Mouse (Mus musculus) heart, embryonic 12.5 days (tissue): ENCODE results near the gene Rmdn2. TPM values are rescaled to one million over a fixed set of nuclear protein-coding genes. Genes with fewer than 3 reads are reported as not detected.

ENCODE experiments used
- ATAC-seq: fragments of 200-750 bp; cut with Nextera tagmentation; 2 replicates; pipeline ENCODE4 v1.8.0; 2017; ENCODE audit warnings: moderate TSS enrichment, moderate library complexity; ENCODE audit not compliant: insufficient number of reproducible peaks, low FRiP score
- H3K27ac ChIP-seq: fragments of 300-500 bp; sonication (generic); 2 replicates; pipeline ENCODE4 v1.5.1; 2016; ENCODE audit warnings: mild to moderate bottlenecking, moderate library complexity; ENCODE audit not compliant: poor library complexity, severe bottlenecking
- H3K27me3 ChIP-seq: fragments of 300-500 bp; sonication (generic); replicated peaks from 2 replicates; pipeline ENCODE4 v1.6.1; 2016; ENCODE audit warnings: mild to moderate bottlenecking, moderate library complexity
- H3K36me3 ChIP-seq: fragments of 300-500 bp; sonication (generic); 2 replicates; pipeline ENCODE4 v1.6.1; 2016; ENCODE audit warnings: mild to moderate bottlenecking, moderate library complexity
- H3K4me1 ChIP-seq: fragments of 300-500 bp; sonication (generic); replicated peaks from 2 replicates; pipeline ENCODE4 v1.6.1; 2016; ENCODE audit warnings: mild to moderate bottlenecking
- H3K4me2 ChIP-seq: fragments of 300-500 bp; sonication (generic); 2 replicates; pipeline ENCODE4 v1.6.1; 2016; ENCODE audit warnings: mild to moderate bottlenecking, moderate library complexity
- H3K4me3 ChIP-seq: fragments of 300-500 bp; sonication (generic); 2 replicates; pipeline ENCODE4 v1.5.1; 2016; ENCODE audit warnings: mild to moderate bottlenecking
- H3K9ac ChIP-seq: fragments of 300-500 bp; sonication (generic); 2 replicates; pipeline ENCODE4 v1.6.1; 2016; ENCODE audit warnings: mild to moderate bottlenecking, moderate library complexity
- H3K9me3 ChIP-seq: fragments of 300-500 bp; sonication (generic); replicated peaks from 2 replicates; pipeline ENCODE4 v1.6.1; 2016; ENCODE audit warnings: mild to moderate bottlenecking, moderate library complexity
- WGBS: fragments of 180-500 bp; shearing (Covaris S2); methylation state at CpG from one replicate; pipeline ENCODE4 v1.1.7; 2016; 5-methylcytosine and 5-hydroxymethylcytosine counted together
- polyA plus RNA-seq: library from polyadenylated mRNA; unstranded; fragments of >200 nt; fragmentation: Nextera tagmentation; extraction: Ambion mirVana; gene quantifications from 2 replicates; pipeline ENCODE4 v1.2.1, GENCODE M21; 2016

Rmdn2 gene
- polyA plus RNA-seq, 1 experiment from 2014 or later, result 18.6 TPM

- Histone ChIP-seq H3K4me2 (no peak overlapping the region), H3K36me3 (peaks cover 5% of the 10 kb centered on the region; the same call in 1 of the 2 replicates), H3K9ac (no peak overlapping the region), H3K4me3 (no peak overlapping the region), H3K27me3 (no peaks in the 10 kb centered on the region), H3K4me1 (0 out of 2 replicates have a peak, but pooled peaks cover 5% of the 10 kb centered on the region), H3K9me3 (no peaks in the 10 kb centered on the region), H3K27ac (no peak overlapping the region)
- 82% methylated on average over 4 of the region's 4 CpGs for WGBS
- no peak for ATAC-seq
Measured at GRCm38 (mm10) chr17:79616621-79617020, 5.0 kb downstream of the Rmdn2 start.

- ATAC-seq, result no peak
- no peaks in the 10 kb centered on the region for H3K9me3 ChIP-seq
- H3K9ac ChIP-seq, result no peak overlapping the region
- 0 out of 2 replicates have a peak, but pooled peaks cover 5% of the 10 kb centered on the region for H3K4me1 ChIP-seq
- peaks cover 14% of the 10 kb centered on the region for H3K36me3 ChIP-seq
- no peak overlapping the region for H3K4me3 ChIP-seq
- 78% methylated on average over 10 of the region's 10 CpGs for WGBS
- no peaks in the 10 kb centered on the region for H3K27me3 ChIP-seq
- no peak overlapping the region for H3K4me2 ChIP-seq
- no peak overlapping the region for H3K27ac ChIP-seq
Measured at GRCm38 (mm10) chr17:79618455-79618854, 6.8 kb downstream of the Rmdn2 start.

GRCm38 (mm10) chr17:79618984-79619383 lies 7.3 kb downstream of the Rmdn2 start:
- Histone ChIP-seq H3K27me3 (no peaks in the 10 kb centered on the region), H3K9me3 (no peaks in the 10 kb centered on the region), H3K27ac (no peak overlapping the region), H3K9ac (no peak overlapping the region), H3K4me1 (0 out of 2 replicates have a peak, but pooled peaks cover 5% of the 10 kb centered on the region), H3K4me3 (no peak overlapping the region), H3K4me2 (no peak overlapping the region), H3K36me3 (peaks cover 14% of the 10 kb centered on the region)
- 86% methylated on average over 5 of the region's 5 CpGs for WGBS
- no peak for ATAC-seq

- Histone ChIP-seq H3K27ac (no peak overlapping the region), H3K9me3 (no peaks in the 10 kb centered on the region), H3K9ac (no peak overlapping the region), H3K36me3 (peaks cover 14% of the 10 kb centered on the region), H3K4me3 (no peak overlapping the region), H3K4me2 (no peak overlapping the region), H3K27me3 (no peaks in the 10 kb centered on the region), H3K4me1 (0 out of 2 replicates have a peak, but pooled peaks cover 5% of the 10 kb centered on the region)
- WGBS, result 94% methylated on average over 6 of the region's 6 CpGs
- ATAC-seq, result no peak
Measured at GRCm38 (mm10) chr17:79622050-79622449, 10.4 kb downstream of the Rmdn2 start.

GRCm38 (mm10) chr17:79622574-79622973 lies 10.9 kb downstream of the Rmdn2 start:
- Histone ChIP-seq H3K36me3 (peaks cover 15% of the 10 kb centered on the region), H3K4me1 (0 out of 2 replicates have a peak, but pooled peaks cover 5% of the 10 kb centered on the region), H3K27ac (no peak overlapping the region), H3K4me2 (no peak overlapping the region), H3K9me3 (no peaks in the 10 kb centered on the region), H3K4me3 (no peak overlapping the region), H3K27me3 (no peaks in the 10 kb centered on the region), H3K9ac (no peak overlapping the region)
- ATAC-seq, result no peak
- WGBS, result 91% methylated on average over 7 of the region's 7 CpGs

- WGBS, result 70% methylated on average over 3 of the region's 3 CpGs
- no peak overlapping the region for H3K4me2 ChIP-seq
- no peak for ATAC-seq
- H3K27ac ChIP-seq, result no peak overlapping the region
- peaks cover 20% of the 10 kb centered on the region for H3K36me3 ChIP-seq
- no peaks in the 10 kb centered on the region for H3K9me3 ChIP-seq
- no peak overlapping the region for H3K4me3 ChIP-seq
- H3K9ac ChIP-seq, result no peak overlapping the region
- no peaks in the 10 kb centered on the region for H3K27me3 ChIP-seq
- H3K4me1 ChIP-seq, result no peaks in the 10 kb centered on the region
Measured at GRCm38 (mm10) chr17:79623841-79624240, 12.2 kb downstream of the Rmdn2 start.

GRCm38 (mm10) chr17:79626241-79626816 lies 14.7 kb downstream of the Rmdn2 start:
- H3K4me2 ChIP-seq, result no peak overlapping the region
- no peaks in the 10 kb centered on the region for H3K4me1 ChIP-seq
- ATAC-seq, result no peak
- peaks cover 18% of the 10 kb centered on the region for H3K36me3 ChIP-seq
- H3K9ac ChIP-seq, result no peak overlapping the region
- no peak overlapping the region for H3K4me3 ChIP-seq
- no peaks in the 10 kb centered on the region for H3K9me3 ChIP-seq
- no peaks in the 10 kb centered on the region for H3K27me3 ChIP-seq
- WGBS, result 82% methylated on average over 12 of the region's 12 CpGs
- no peak overlapping the region for H3K27ac ChIP-seq

GRCm38 (mm10) chr17:79649893-79650292 lies 38.2 kb downstream of the Rmdn2 start:
- H3K27me3 ChIP-seq, result no peaks in the 10 kb centered on the region
- ATAC-seq, result no peak
- H3K27ac ChIP-seq, result no peak overlapping the region
- no peaks in the 10 kb centered on the region for H3K9me3 ChIP-seq
- no peak overlapping the region for H3K4me2 ChIP-seq
- no peak overlapping the region for H3K4me3 ChIP-seq
- no peaks in the 10 kb centered on the region for H3K4me1 ChIP-seq
- 82% methylated on average over 4 of the region's 4 CpGs for WGBS
- H3K9ac ChIP-seq, result no peak overlapping the region
- H3K36me3 ChIP-seq, result 0 out of 2 replicates have a peak, but pooled peaks cover 5% of the 10 kb centered on the region

- Histone ChIP-seq H3K9me3 (no peaks in the 10 kb centered on the region), H3K4me3 (no peak overlapping the region), H3K4me1 (no peaks in the 10 kb centered on the region), H3K4me2 (no peak overlapping the region), H3K36me3 (0 out of 2 replicates have a peak, but pooled peaks cover 5% of the 10 kb centered on the region), H3K27me3 (no peaks in the 10 kb centered on the region), H3K9ac (no peak overlapping the region), H3K27ac (no peak overlapping the region)
- no peak for ATAC-seq
- 92% methylated on average over 5 of the region's 5 CpGs for WGBS
Measured at GRCm38 (mm10) chr17:79650297-79650696, 38.6 kb downstream of the Rmdn2 start.

GRCm38 (mm10) chr17:79653171-79653570 lies 41.5 kb downstream of the Rmdn2 start:
- Histone ChIP-seq H3K36me3 (0 out of 2 replicates have a peak, but pooled peaks cover 5% of the 10 kb centered on the region), H3K9me3 (no peaks in the 10 kb centered on the region), H3K27me3 (no peaks in the 10 kb centered on the region), H3K9ac (no peak overlapping the region), H3K27ac (no peak overlapping the region), H3K4me2 (no peak overlapping the region), H3K4me1 (0 out of 2 replicates have a peak, but pooled peaks cover 4% of the 10 kb centered on the region), H3K4me3 (no peak overlapping the region)
- no peak for ATAC-seq
- 76% methylated on average over 1 of the region's 1 CpGs for WGBS

GRCm38 (mm10) chr17:79654187-79654586 lies 42.5 kb downstream of the Rmdn2 start:
- H3K9me3 ChIP-seq, result no peaks in the 10 kb centered on the region
- no peak overlapping the region for H3K9ac ChIP-seq
- H3K4me2 ChIP-seq, result no peak overlapping the region
- H3K27ac ChIP-seq, result no peak overlapping the region
- no peaks in the 10 kb centered on the region for H3K27me3 ChIP-seq
- H3K4me1 ChIP-seq, result 0 out of 2 replicates have a peak, but pooled peaks cover 4% of the 10 kb centered on the region
- 77% methylated on average over 3 of the region's 3 CpGs for WGBS
- H3K4me3 ChIP-seq, result no peak overlapping the region
- H3K36me3 ChIP-seq, result 0 out of 2 replicates have a peak, but pooled peaks cover 5% of the 10 kb centered on the region
- no peak for ATAC-seq

GRCm38 (mm10) chr17:79657785-79658184 lies 46.1 kb downstream of the Rmdn2 start:
- ATAC-seq, result no peak
- WGBS, result 39% methylated on average over 9 of the region's 9 CpGs

More at GRCm38 (mm10) chr17:79657785-79658184, 46.1 kb downstream of the Rmdn2 start:
- Histone ChIP-seq H3K27ac (no peak overlapping the region), H3K9me3 (no peaks in the 10 kb centered on the region), H3K27me3 (no peaks in the 10 kb centered on the region), H3K9ac (no peak overlapping the region), H3K4me3 (no peak overlapping the region), H3K36me3 (0 out of 2 replicates have a peak, but pooled peaks cover 3% of the 10 kb centered on the region), H3K4me1 (0 out of 2 replicates have a peak, but pooled peaks cover 4% of the 10 kb centered on the region), H3K4me2 (no peak overlapping the region)
